Mouse (Mus musculus) erythroblast, embryonic 14.5 days (primary cell): ENCODE data around the gene Crtc1.

Experiments
- GATA1 ChIP-seq: IDR thresholded peaks from 2 replicates; pipeline ENCODE4 v1.6.1; 2012; ENCODE audit warnings: low read length, inconsistent platforms, mixed read lengths
- TAL1 ChIP-seq: IDR thresholded peaks from 3 replicates; pipeline ENCODE4 v1.6.1; 2012; ENCODE audit warnings: low read length, inconsistent platforms, mixed read lengths

DNA sequence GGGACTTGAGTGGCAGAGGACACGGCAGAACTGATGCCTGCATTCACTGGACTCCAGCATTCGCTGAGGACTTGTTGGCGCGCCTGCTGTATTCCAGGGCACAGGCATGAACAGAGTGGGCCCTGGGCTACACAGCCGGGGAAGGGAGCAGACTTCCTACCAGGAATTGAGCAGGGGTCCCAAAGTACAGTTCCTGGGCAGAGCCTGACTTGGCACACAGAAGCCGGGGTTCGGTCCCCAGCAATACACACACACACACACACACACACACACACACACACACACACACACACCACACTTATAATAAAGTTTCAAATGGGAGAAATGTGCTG lies 435 bp upstream of the Crtc1 start:
- TF ChIP-seq TAL1: no peak
- TF ChIP-seq GATA1: no peak
